Mouse (Mus musculus) liver, adult 2 months (tissue): ENCODE data around the gene Boll.

Experiments
- CTCF ChIP-seq: fragments of 200-500 bp; IDR thresholded peaks from 2 replicates; pipeline ENCODE4 v1.5.1; 2011; ENCODE audit warnings: low read depth, low read length, control low read depth
- POLR2A ChIP-seq: fragments of 200-500 bp; IDR thresholded peaks from 2 replicates; pipeline ENCODE4 v1.6.1; 2011; ENCODE audit warnings: low read length, control low read depth; ENCODE audit not compliant: insufficient read depth; ENCODE audit errors: extremely low read depth

DNA sequence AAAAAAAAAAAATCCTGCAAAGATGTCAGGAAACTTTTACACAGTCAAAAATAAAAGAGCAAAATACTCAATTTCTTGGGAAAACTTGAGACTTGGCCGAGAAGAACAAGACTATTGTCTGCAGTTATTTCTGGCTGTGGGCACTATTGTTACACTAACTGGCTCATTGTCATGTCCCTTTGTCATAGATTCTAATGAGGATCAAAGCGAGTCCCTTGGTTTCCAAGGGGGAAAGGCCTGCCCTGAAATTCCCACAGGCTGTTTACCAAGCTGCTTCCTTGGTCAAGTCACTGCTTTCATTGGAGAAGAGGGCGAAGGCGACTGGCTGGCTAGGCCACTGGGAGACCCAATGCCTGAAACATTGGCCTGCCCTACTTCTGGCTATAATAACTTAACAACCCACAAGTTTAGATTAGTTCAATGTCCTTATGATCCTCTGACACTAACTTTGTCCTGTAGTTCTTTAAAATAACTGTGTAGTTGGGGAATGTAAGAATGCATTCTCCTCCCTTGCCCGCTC, 157.4 kb downstream of the Boll start:
- TF ChIP-seq CTCF (no peak), POLR2A (no peak)
